Mouse (Mus musculus): Measurements from ENCODE around the gene Omp.

Omp gene

DNA sequence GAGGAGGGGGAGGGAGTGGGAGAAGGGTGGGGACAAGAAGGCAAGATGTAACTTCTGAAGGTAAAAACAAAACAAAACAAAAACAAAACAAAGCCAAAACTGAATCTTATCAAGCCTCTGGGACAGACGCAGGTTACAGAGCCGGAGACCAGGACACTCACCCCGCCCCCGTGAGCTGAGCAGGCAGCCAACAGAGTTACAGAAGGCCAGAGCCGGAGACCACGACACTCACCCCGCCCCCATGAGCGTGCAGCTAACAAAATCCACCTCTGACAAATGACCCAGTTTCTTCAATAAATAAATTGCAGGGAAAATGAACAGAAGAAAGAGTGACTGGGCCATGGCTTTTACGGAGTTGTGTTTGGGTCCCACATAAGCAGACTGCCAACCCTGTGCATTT is 6.1 kb downstream of the Omp start:
- no peak for DNase-seq

DNA sequence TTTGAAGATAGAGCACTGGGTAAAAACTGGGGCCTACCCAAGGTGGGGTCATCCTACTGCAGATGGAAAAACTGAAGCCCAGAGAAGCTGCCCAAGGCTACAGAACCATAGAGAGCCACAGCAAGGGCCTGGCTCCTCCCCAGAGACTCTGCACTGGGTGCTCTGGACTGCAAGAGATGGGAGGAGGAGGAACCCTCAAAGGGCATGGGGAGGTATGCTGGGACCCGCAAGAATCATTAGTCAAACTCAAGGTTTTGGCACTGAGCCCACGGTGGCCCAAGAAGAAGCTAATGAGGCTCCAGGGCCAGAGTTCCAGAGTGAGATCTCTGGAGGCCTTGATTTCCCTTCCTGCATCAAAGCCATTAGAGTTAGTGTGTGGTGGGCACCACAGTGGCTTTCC is 7.3 kb downstream of the Omp start:
- DNase-seq = no peak

DNA sequence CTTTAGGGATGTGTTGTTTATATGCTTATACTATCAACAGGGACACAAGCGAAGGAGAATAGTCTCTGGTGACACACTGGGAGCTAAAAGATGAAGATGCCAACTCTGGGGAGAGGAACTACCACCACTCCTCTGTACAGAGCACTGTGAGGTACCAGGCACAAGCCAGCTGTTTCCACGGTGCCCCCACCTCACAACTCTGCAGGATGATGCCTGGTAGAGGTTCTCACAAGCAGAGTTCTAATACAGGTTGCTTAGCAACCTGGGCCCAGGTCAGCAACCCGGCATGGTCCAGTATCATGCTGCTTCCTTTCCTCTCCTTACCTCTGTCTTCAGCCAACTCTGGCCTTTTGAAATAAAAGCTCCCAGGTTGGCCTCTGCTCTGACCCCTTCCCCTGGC is 7.7 kb downstream of the Omp start:
- DNase-seq = no peak

DNA sequence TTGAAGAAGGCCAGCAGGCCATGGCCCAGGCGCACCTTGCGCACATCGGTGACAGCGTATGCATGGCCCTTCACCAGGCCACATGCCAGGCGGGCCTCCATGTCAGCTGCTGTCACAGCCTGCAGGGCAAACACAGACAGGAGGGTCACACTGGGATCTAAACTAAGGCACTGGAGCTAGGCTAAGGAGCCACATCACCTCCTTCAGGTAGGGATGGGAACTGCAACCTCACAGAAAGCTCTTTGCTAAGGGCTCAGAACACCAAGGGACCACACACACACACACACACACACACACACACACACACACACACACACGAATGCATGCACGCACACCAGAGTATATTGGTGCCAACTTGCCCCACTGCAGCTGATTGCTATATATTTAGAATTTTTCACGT is 13.6 kb downstream of the Omp start:
- DNase-seq = no peak

DNA sequence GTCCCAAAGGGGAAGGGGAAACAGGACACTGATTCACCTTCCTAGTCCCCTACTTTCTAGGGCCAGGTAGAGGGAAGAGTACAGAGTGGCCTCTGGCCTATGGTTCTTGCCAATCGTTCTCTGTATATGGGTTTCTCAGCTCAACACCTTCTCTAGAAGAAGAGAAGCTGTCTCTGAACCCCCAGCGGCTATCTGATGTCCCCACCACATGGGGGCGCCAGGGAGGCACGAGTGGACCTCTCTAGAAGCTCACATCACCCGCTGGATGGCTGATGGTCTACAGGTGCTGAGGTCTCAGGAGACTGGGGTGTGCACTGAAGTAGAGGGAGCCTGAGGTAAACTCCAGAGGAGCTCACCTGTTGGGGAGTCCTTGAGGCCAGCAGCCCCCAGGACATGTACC is 19.8 kb downstream of the Omp start:
- DNase-seq = peak; percentile 56

DNA sequence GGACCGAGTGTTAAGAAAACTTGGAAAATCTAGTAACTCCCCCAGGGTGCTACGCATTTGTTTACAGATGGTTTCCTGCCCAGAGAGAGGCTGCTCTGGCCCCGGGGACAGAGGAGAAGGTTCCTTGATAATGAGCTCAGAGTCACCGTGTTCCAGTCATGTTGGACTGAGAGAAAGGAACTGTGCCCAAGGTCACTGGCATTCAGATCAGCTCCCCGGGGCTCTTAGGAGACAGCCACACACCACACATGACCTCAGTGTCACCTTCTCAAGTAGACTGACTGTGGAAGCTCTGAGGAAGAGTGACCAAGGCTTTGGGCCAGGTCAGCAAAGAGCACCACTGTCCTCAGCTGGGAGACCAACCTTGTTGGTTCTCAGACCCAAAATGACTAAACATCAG is 20.6 kb downstream of the Omp start:
- DNase-seq = no peak

DNA sequence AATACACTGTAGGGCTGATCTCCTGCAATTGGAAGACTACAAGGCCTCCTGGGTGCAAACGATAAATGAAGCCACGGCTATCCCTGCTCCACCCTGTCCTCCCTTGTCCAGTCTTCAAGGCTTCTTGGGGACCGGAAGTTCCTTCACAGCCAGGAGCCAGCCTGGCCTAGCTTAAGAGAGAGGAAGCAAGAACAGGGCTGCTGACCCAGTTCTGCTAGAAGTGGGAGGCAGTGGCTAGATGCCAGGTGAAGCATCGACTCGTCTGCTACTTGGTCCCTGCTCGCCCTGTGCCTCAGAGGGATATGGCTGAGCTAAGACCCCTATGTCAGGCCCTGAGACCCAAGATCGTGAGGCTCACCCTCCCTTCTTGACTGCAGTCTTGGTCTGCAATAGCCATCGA is 23.6 kb downstream of the Omp start:
- DNase-seq = no peak

DNA sequence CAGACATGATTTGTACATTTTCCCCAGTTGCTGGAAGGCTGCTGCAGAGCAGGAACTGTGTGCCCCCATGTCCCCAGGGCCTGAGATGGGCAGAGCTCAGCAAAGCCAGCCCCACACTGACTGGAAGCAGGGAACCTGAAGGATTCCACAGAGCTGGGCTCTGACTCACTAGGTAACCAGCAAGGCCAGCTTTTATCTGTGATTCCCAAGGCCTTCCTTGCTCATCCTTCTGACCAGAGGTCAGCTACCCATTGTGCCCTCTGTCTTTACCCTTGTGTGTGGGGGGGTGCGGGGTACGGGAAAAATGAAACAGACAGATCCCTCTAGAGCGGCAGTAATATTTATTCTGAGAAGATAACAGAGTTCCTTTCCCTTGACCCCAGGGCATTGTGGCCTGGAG is 24.1 kb downstream of the Omp start:
- DNase-seq = no peak

DNA sequence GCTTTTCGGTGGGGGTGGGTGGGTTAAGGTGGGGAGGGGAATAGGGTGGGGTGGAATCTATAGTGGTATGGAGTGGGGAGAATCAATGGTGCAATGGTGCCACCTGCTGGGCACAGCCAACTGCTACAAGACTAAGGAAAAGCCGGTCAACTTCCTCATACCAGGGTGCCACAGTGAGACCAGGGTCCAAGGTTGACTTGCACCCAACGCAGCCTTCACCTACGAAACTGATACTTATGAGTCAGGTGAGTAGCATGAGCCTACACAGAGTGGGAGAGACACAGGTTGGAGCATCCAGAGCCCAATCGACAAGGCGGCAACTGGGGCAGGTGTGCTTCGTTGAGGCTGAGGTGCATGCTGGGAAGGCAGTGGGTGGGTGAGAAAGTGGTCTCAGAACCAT is 25.0 kb downstream of the Omp start:
- peak; percentile 82 for DNase-seq

DNA sequence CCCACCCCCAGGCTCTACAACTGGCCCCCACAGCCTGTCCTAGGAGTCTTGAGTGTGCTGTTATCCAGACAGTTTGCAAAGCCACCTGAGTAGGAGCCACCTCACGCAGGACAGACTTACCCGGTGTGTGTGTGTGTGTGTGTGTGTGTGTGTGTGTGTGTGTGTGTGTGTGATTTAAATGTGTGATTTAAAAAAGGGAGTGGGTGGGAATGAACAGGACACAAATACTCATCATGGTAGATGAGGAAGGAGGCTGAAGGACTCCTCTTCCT is 25.4 kb downstream of the Omp start:
- no peak for DNase-seq

DNA sequence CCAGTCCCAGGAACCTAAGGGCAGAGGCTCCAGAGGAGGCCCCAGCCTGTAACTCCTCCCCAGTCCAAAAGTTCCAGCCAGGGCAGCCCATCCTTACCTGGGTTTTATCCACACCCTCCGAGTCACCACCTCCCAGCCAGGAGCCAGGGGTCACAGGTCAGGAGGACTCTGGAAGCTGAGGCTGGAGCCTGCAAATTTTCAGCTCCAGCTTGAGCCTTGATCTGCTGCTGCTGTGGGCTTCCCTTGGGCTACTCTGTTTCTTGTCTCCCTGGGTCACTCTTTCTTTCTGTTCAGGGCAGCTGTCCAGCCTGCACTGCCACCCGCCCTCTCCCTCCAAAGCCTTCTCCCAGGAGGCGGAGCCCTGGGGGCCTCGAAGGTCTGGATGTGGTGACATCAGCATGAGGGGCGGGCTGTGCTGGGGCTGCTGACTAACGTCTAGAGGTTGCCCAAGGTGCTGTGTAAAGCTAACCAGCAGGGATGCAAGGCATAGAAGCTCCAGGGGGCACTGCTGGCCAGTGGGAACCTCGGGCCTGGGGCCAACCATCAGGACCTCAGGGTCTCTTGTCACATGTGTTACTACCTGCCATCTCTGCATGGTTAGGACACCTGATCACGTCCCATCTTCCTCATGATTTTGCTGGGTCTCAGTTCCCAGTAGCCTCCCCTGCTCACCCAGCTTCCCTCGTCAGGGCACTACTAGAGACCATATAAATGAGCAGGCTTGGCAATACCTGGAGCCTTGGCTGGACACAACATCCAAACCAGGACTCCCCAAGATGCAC is 25.9 kb downstream of the Omp start, which contains the start of gene Myo7a:
Gene Myo7a (minus strand): TSS at position 346 of the 782 bp plus-strand sequence.
- DNase-seq = no peak

DNA sequence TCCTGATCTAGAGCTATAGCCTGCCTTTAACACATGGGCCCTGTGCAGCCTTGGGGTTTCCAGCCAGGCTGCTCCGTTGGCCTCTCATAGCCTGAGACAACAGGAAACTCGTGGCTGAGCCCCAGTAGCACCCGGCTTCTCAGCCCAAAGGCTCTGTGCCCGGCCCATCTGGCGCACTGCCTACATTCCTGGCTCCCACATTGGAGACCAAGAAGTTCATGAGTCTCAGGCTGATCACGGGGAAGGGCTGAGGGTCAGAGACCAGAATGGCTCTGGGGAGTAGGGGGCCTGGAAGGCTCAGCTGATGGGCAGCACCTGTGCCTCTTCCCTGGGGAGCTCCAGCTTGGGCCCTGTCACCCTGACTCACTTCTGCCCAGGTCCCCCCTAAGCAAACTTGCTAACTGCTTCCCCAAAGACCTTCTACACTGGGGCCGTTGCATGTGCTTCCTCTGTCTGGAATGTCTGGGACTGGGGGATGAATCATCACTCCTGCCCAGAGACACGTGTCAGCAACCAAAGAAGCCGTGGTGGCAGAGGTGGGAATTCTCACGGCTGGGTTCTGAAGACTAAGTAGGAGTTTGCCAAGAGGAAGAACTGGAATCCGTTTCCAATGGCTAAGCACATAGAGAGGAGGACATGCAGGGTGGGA is 28.2 kb downstream of the Omp start:
- peak; percentile 61 for DNase-seq

DNA sequence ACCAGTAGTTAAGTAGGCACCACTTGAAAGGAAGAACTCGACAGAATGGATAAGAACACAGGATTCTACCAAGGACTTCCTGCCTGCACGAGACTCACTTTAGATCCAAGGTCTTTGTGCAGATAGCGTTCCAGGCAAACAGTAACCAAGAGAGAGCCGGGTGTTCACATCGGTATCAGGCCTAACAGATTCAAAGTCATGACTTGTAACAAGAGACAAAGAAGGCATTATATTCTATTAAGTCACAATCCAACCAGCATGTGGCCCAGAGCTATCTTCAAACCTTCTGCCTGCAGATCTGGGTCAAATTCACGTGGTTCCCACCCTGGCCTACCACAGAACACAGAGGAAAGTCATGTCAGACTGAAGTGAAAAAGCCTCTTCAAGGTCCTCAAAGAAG is 30.6 kb downstream of the Omp start:
- no peak for DNase-seq

DNA sequence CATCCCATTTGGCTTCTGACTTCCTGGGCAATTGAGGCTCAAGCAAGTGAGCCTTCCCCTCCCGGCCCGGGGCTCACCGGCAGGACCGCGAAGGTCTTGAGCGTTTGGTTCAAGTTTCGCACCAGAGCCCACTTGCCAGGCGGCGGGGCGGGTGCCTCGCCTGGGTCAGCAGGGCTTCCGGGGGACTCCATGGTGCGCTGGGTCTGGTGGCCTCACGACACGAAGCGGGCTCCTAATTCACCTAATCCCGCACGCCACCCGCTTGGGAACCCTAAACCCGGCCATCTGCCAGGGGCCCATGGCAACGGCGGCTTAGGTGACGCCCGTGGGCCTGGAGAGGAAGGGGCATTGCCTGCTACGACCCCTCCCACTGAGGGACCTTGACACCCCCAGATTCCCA is 34.1 kb downstream of the Omp start:
- DNase-seq = no peak

DNA sequence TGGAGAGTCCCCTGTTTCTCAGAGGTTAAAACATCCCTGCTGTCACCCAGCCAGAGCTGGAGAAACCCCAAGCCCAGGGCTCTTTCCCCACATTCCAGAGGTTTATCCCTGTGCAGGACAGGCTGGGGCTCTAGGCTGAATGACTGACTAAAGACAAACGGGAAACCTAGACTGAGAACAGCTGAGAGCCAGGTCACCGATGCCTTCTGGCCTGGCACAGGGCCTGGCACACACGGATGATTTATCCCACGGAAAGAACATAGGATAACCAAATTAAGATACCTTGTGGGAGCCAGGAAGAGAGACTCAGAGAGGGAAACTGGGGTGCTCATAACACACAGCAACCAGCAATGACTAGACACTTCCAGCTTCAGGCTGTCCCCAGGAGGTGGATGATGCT is 35.5 kb downstream of the Omp start:
- no peak for DNase-seq

DNA sequence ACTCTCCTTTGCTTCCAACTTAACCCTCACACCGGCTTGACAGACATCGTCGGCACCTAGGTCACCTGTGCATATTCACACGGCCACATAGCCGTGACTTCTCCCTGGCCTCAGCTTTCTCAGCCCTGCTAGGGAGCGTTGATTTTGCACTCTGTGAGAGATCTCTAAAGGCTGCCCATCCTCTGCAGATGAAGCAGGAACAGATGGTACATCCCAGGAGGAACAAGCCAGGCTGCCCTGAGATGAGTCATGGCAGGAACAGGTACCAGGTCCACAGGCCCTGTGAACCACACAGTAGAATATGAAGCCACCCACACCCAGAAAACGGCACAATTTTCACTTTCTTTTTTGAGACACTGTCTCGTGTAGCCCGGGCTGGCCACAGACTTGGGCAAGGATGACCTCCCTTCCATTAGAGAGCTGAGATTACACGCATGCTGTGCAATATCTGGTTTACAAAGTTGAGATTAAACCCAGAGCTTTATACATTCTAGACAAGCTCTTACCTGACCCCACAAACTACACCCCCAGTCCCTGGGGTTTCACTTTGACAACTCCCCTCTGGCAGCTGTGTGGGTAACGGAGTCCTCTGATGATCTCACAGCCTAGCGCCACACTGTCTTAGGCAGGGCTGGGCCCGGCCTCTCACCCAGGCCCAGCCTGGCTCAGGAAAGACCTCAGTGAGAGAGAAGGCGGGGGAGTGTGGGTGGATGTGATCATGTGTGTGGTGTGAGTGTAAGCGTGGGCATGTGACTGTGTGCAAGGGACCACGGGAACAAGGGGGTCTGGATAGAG is 36.5 kb downstream of the Omp start:
- DNase-seq = no peak

DNA sequence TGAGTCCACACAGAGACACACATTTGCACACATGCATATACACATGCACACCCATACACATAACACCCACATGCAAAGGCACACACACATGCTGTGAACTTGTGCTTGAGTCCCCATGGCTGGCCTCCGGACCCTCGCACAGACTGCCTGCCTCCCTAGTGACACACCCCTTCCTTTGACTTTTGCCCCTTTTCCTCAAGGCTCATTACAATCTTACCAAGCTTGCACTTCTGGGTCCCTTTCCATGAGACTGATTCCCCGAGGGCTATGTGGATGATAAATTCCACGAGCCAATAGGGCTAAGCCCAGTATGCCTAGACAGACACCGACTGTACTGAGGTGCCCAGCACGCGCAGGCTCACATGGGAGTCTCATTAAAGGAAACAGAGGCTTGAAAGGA is 39.0 kb downstream of the Omp start:
- no peak for DNase-seq

DNA sequence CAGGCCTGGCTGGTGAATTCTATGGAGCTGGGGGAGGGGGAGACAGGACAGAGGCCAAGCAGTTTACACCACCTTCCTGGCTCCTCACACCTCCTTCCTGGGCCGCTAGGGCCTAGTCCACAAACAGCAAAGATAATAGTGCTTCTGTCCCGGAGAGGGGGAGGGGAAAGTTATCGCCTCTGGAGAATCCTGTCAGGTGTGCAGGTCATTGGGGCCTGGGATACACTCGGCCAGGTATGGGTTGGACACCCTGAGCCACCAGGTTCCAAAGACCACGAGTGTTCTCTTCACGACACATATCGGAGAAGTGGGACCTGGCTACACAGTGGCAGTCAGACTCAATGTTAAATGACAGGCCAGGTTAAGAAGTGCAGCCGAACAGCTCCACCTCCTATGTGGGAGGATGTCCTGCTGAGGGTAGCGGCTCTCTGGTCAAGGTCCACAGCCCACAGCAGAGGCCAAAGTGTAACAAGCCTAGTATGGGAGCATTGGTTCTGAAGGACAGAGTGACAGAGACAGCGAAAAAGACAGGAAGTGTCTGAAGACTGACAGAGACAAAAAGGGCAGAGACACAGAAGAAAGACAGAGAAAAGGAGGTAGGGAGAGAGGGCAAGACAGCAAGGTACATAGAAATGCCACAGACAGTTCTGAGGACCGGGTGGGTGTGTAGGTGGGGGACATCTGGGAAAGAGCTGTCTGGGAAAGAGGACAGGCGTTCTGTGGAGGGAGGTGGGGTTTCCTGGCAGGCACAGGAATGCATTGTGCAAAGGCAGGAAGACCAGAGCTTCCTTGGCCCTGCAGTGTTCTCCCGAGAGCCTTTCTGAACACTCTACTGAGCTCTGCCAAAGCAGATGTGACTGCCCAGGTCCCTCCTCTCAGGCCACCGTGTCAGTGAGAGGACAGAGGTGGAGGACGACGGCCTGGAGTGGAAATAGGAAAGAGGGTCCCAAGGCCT is 40.5 kb downstream of the Omp start:
- DNase-seq = no peak

DNA sequence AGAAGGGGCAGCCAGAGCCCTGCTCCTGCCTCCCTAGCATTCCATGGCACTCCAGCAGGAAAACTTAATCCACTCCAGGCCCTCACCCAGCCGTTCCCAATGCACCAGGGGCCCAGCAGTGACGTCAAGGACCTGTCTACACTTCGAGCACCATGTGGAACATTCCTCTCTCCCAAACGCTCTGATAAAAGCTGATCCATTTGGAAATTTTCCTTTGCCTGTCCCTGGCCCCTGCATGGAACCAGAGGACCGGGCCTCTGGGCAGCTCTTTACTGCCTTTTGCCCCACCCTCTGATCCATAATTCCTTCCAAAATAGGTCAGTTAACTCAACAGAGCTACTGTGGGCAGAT is 41.4 kb downstream of the Omp start:
- DNase-seq = no peak

DNA sequence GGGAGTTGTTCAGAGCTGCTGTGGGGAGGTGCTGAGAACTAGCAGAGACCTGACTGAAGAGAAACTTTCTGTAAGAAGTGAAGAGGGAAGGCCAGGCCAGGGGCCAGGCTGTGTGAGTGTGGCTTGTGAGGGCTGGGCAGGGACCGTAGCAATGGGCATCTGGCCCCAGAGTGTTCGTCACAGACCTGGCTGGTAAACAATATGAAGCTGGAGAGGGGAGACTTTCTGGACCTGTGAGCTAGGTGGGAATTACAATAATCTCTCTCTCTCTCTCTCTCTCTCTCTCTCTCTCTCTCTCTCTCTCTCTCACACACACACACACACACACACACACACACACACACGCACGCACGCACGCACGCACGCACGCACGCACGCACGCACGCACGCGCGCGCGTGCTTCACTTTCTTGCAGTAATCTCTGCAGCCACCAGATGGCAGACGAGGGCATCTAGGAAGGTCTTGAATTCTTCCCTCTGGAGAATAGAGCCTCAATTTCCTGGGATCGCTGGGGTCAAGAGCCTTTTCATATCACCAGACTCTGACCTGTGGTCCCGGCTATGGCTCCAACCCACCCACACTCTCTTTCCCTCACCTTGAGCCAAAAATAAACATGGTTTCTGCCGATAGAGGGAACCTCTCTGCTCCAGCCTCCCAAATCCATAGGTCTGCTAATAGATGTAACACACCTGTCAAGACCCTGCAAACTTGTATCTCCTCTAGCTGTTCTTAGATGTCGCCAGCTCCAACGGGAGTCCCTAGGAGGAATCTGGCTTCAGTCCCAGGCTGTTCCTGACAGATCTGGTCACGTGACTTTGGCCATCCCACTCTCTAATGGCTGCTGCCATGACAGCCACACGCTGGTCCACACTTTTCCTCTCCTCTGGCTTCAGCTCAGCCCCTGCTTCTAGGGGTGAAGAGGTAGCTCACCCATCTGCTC is 42.0 kb downstream of the Omp start:
- DNase-seq = peak; percentile 94

DNA sequence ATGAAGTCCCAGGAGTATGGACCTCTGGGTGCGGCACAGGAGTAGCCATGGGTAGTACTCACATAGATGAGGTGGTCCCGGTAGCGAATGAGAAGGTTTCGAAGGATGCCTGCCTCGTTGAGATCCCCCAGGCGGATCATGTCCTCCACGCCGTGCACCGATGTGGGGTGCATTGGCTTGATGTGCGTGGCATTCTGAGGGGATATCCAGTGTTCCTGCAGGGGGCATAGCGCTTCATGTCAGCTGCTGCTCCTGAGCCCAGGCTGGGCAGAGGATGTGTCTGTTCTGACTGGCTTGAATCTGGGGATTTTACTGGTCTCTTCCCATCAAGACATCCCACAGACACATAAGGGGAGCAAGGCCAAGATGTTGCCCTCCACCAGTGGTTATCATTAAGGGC is 42.8 kb downstream of the Omp start:
- no peak for DNase-seq

DNA sequence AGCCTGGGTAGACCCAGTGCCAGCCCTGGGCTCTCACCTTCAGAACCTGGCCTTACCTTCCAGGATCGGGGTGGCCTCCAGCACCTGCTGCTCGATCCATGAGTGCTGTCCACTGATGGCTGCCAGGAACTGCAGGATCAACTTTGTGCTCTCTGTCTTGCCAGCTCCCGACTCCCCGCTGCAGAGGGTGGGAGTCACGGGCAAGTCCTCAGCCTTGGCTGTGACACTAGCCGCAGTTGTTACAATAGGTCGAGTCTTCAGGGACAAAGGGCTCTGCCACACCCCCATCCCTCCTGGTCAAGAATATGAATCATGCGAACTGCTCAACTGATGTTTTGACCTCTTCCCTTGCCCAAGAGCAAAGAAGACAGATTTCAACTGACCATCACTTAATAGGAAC is 47.7 kb downstream of the Omp start:
- no peak for DNase-seq

Data from right cerebral cortex, postnatal 4 days (tissue).